Mouse (Mus musculus) stomach, embryonic 16.5 days (tissue): Measurements from ENCODE around the gene Snrnp25. TPM values are rescaled to one million over a fixed set of nuclear protein-coding genes. Genes with fewer than 3 reads are reported as not detected.

Experiments
- ATAC-seq: fragments of 200-750 bp; cut with Nextera tagmentation; 2 replicates; pipeline ENCODE4 v1.8.0; 2017; ENCODE audit warnings: moderate number of reproducible peaks, moderate TSS enrichment; ENCODE audit not compliant: insufficient read depth, low FRiP score
- H3K27ac ChIP-seq: fragments of 300-500 bp; sonication (generic); 2 replicates; pipeline ENCODE4 v1.5.1; 2014; ENCODE audit warnings: low read length
- H3K27me3 ChIP-seq: fragments of 300-500 bp; sonication (generic); 2 replicates; pipeline ENCODE4 v1.6.1; 2014; ENCODE audit warnings: low read length, control low read depth, mixed read lengths; ENCODE audit not compliant: control insufficient read depth, insufficient read depth
- H3K36me3 ChIP-seq: fragments of 300-500 bp; sonication (generic); 2 replicates; pipeline ENCODE4 v1.6.1; 2014; ENCODE audit warnings: low read length; ENCODE audit not compliant: control insufficient read depth, insufficient read depth
- H3K4me1 ChIP-seq: fragments of 300-500 bp; sonication (generic); 2 replicates; pipeline ENCODE4 v1.6.1; 2014; ENCODE audit warnings: low read length, control low read depth, mixed read lengths; ENCODE audit not compliant: control insufficient read depth, insufficient read depth
- H3K4me2 ChIP-seq: fragments of 300-500 bp; sonication (generic); 2 replicates; pipeline ENCODE4 v1.6.1; 2014; ENCODE audit warnings: low read depth, low read length, mixed read lengths
- H3K4me3 ChIP-seq: fragments of 300-500 bp; sonication (generic); replicated peaks from 2 replicates; pipeline ENCODE4 v1.5.1; 2014; ENCODE audit warnings: mild to moderate bottlenecking, low read length
- H3K9ac ChIP-seq: fragments of 300-500 bp; sonication (generic); 2 replicates; pipeline ENCODE4 v1.6.1; 2014; ENCODE audit warnings: low read length
- H3K9me3 ChIP-seq: fragments of 300-500 bp; sonication (generic); replicated peaks from 2 replicates; pipeline ENCODE4 v1.6.1; 2016; ENCODE audit warnings: low read length, control low read depth; ENCODE audit not compliant: control insufficient read depth
- WGBS: fragments of 180-500 bp; shearing (Covaris S2); extraction: QIAGEN DNeasy Blood & Tissue Kit; methylation state at CpG from one replicate; pipeline ENCODE4 v1.1.7; 2014; 5-methylcytosine and 5-hydroxymethylcytosine counted together
- polyA plus RNA-seq: library from polyadenylated mRNA; unstranded; fragments of >200 nt; fragmentation: Nextera tagmentation; extraction: Ambion mirVana; gene quantifications from 2 replicates; pipeline ENCODE4 v1.2.1, GENCODE M21; 2015

The Snrnp25 gene
- 44.9 and 47.5 TPM in 2 replicates for polyA plus RNA-seq

- Histone ChIP-seq H3K9me3 (no peaks in the 10 kb centered on the region), H3K4me2 (peak within 1 kb of the TSS; percentile 86), H3K9ac (peak within 1 kb of the TSS; percentile 80), H3K36me3 (peaks cover 9% of the 10 kb centered on the region), H3K27me3 (no peaks in the 10 kb centered on the region), H3K4me3 (peak within 1 kb of the TSS; percentile 69), H3K4me1 (peaks cover 13% of the 10 kb centered on the region; the same call in 1 of the 2 replicates), H3K27ac (no peak within 1 kb of the TSS)
- under 1% methylated on average over 52 of the region's 52 CpGs for WGBS
- peak; percentile 100 for ATAC-seq
These were observed at the start of gene Snrnp25 for GRCm38 (mm10) chr11:32205058-32205873. Gene Snrnp25, plus strand, starts transcription at chr11:32205415.

GRCm38 (mm10) chr11:32156854-32157630 is 48.2 kb upstream of the Snrnp25 start:
- Histone ChIP-seq H3K27me3 (no peaks in the 10 kb centered on the region), H3K36me3 (no peaks in the 10 kb centered on the region), H3K27ac (no peak overlapping the region), H3K9me3 (no peaks in the 10 kb centered on the region), H3K4me2 (no peak overlapping the region), H3K4me1 (no peaks in the 10 kb centered on the region; the same call in 1 of the 2 replicates), H3K9ac (no peak overlapping the region), H3K4me3 (no peak overlapping the region)
- WGBS = 78% methylated on average over 7 of the region's 7 CpGs
- ATAC-seq = no peak

- Histone ChIP-seq H3K27me3 (no peaks in the 10 kb centered on the region), H3K4me1 (peaks cover 4% of the 10 kb centered on the region; the same call in 1 of the 2 replicates), H3K4me2 (no peak overlapping the region), H3K9ac (no peak overlapping the region), H3K9me3 (no peaks in the 10 kb centered on the region), H3K36me3 (no peaks in the 10 kb centered on the region), H3K27ac (no peak overlapping the region), H3K4me3 (no peak overlapping the region)
- ATAC-seq = no peak
- 60% methylated on average over 18 of the region's 18 CpGs for WGBS
These were observed 47.2 kb upstream of the Snrnp25 start for GRCm38 (mm10) chr11:32157791-32158594.

GRCm38 (mm10) chr11:32159176-32159575 is 46.0 kb upstream of the Snrnp25 start:
- WGBS = 89% methylated on average over 3 of the region's 3 CpGs
- no peak overlapping the region for H3K27ac ChIP-seq

GRCm38 (mm10) chr11:32160341-32160740 is 44.9 kb upstream of the Snrnp25 start:
- Histone ChIP-seq H3K9ac (no peak overlapping the region), H3K4me1 (peaks cover 4% of the 10 kb centered on the region; the same call in 1 of the 2 replicates), H3K27me3 (no peaks in the 10 kb centered on the region), H3K4me2 (no peak overlapping the region), H3K27ac (no peak overlapping the region), H3K9me3 (no peaks in the 10 kb centered on the region), H3K4me3 (no peak overlapping the region), H3K36me3 (no peaks in the 10 kb centered on the region)
- 75% methylated on average over 7 of the region's 7 CpGs for WGBS
- ATAC-seq = no peak

More at GRCm38 (mm10) chr11:32159176-32159575, 46.0 kb upstream of the Snrnp25 start:
- ATAC-seq = no peak
- H3K9me3 ChIP-seq = no peaks in the 10 kb centered on the region
- no peak overlapping the region for H3K4me2 ChIP-seq
- no peaks in the 10 kb centered on the region for H3K27me3 ChIP-seq
- H3K4me1 ChIP-seq = peaks cover 4% of the 10 kb centered on the region; the same call in 1 of the 2 replicates
- no peaks in the 10 kb centered on the region for H3K36me3 ChIP-seq
- H3K4me3 ChIP-seq = no peak overlapping the region
- H3K9ac ChIP-seq = no peak overlapping the region

GRCm38 (mm10) chr11:32161500-32161899 is 43.7 kb upstream of the Snrnp25 start:
- peak overlapping the region; percentile 58 for H3K4me2 ChIP-seq

GRCm38 (mm10) chr11:32161922-32162804 is 43.1 kb upstream of the Snrnp25 start:
- Histone ChIP-seq H3K4me1 (peaks cover 4% of the 10 kb centered on the region; the same call in 1 of the 2 replicates), H3K36me3 (no peaks in the 10 kb centered on the region), H3K27ac (no peak overlapping the region), H3K9me3 (no peaks in the 10 kb centered on the region), H3K9ac (peak overlapping the region; percentile 68), H3K4me2 (peak overlapping the region; percentile 58), H3K4me3 (peak overlapping the region; percentile 34), H3K27me3 (no peaks in the 10 kb centered on the region)
- 13% methylated on average over 28 of the region's 28 CpGs for WGBS
- peak; percentile 85 for ATAC-seq

More at GRCm38 (mm10) chr11:32161500-32161899, 43.7 kb upstream of the Snrnp25 start:
- Histone ChIP-seq H3K4me1 (peaks cover 4% of the 10 kb centered on the region; the same call in 1 of the 2 replicates), H3K36me3 (no peaks in the 10 kb centered on the region), H3K9ac (no peak overlapping the region), H3K9me3 (no peaks in the 10 kb centered on the region), H3K27me3 (no peaks in the 10 kb centered on the region), H3K4me3 (peak overlapping the region; percentile 34), H3K27ac (no peak overlapping the region)
- ATAC-seq = no peak
- 9% methylated on average over 9 of the region's 9 CpGs for WGBS

- Histone ChIP-seq H3K9ac (no peak overlapping the region), H3K4me2 (no peak overlapping the region), H3K36me3 (no peaks in the 10 kb centered on the region), H3K4me3 (no peak overlapping the region), H3K4me1 (peaks cover 4% of the 10 kb centered on the region; the same call in 1 of the 2 replicates), H3K27me3 (no peaks in the 10 kb centered on the region), H3K9me3 (no peaks in the 10 kb centered on the region), H3K27ac (no peak overlapping the region)
- ATAC-seq = peak; percentile 63; the same call in 1 of the 2 replicates
- 65% methylated on average over 4 of the region's 4 CpGs for WGBS
These were observed 38.5 kb upstream of the Snrnp25 start for GRCm38 (mm10) chr11:32166683-32167082.
